Mouse (Mus musculus): ENCODE measurements around the gene Ambp. TPM values are rescaled to one million over a fixed set of nuclear protein-coding genes. Genes with fewer than 3 reads are reported as not detected.

Ambp gene
- not detected for total RNA-seq (2022)

GRCm38 (mm10) chr4:63154699-63155098, at the start of gene Ambp:
Gene Ambp, minus strand, starts transcription at chr4:63154799.
- DNase-seq (ENCODE audit: low spot score in 2 of 2) = no peak

GRCm38 (mm10) chr4:63203874-63204273, 49.3 kb upstream of the Ambp start:
- DNase-seq (ENCODE audit: low spot score in 2 of 2) = no peak

GRCm38 (mm10) chr4:63199366-63199765, 44.8 kb upstream of the Ambp start:
- no peak for DNase-seq (ENCODE audit: low spot score in 2 of 2)

GRCm38 (mm10) chr4:63194366-63194765, 39.8 kb upstream of the Ambp start:
- DNase-seq (ENCODE audit: low spot score in 2 of 2) = no peak

- no peak for DNase-seq (ENCODE audit: low spot score in 2 of 2)
Observed at GRCm38 (mm10) chr4:63191641-63192040, 37.0 kb upstream of the Ambp start.

- DNase-seq (ENCODE audit: low spot score in 2 of 2) = peak in 1 of 2 experiments; percentile 8
Observed at GRCm38 (mm10) chr4:63186281-63186870, 31.8 kb upstream of the Ambp start.

GRCm38 (mm10) chr4:63181556-63181955, 27.0 kb upstream of the Ambp start:
- peak; percentile 30 to 54 for DNase-seq (ENCODE audit: low spot score in 2 of 2)

GRCm38 (mm10) chr4:63171969-63172685, 17.5 kb upstream of the Ambp start, which contains the start of gene Kif12:
Gene Kif12, minus strand, starts transcription at chr4:63172131.
- DNase-seq (ENCODE audit: low spot score in 2 of 2) = no peak

GRCm38 (mm10) chr4:63171122-63171521, 16.5 kb upstream of the Ambp start:
- DNase-seq (ENCODE audit: low spot score in 2 of 2) = no peak

GRCm38 (mm10) chr4:63170061-63170460, 15.5 kb upstream of the Ambp start:
- no peak for DNase-seq (ENCODE audit: low spot score in 2 of 2)

GRCm38 (mm10) chr4:63166323-63166722, 11.7 kb upstream of the Ambp start:
- no peak for DNase-seq (ENCODE audit: low spot score in 2 of 2)

- no peak for DNase-seq (ENCODE audit: low spot score in 2 of 2)
Observed at GRCm38 (mm10) chr4:63165636-63166035, 11.0 kb upstream of the Ambp start.

- DNase-seq (ENCODE audit: low spot score in 2 of 2) = peak; percentile 66 to 83
Observed at GRCm38 (mm10) chr4:63158961-63159592, 4.5 kb upstream of the Ambp start.

GRCm38 (mm10) chr4:63158192-63158591, 3.6 kb upstream of the Ambp start:
- no peak for DNase-seq (ENCODE audit: low spot score in 2 of 2)

- DNase-seq (ENCODE audit: low spot score in 2 of 2) = no peak
Observed at GRCm38 (mm10) chr4:63156726-63157634, 2.4 kb upstream of the Ambp start.

- DNase-seq (ENCODE audit: low spot score in 2 of 2) = no peak
Observed at GRCm38 (mm10) chr4:63155596-63155995, 997 bp upstream of the Ambp start.

GRCm38 (mm10) chr4:63154028-63154427, 571 bp downstream of the Ambp start:
- DNase-seq (ENCODE audit: low spot score in 2 of 2) = no peak

- peak; percentile 12 for DNase-seq (ENCODE audit: low spot score in 2 of 2)
Observed at GRCm38 (mm10) chr4:63151127-63151526, 3.5 kb downstream of the Ambp start.

GRCm38 (mm10) chr4:63147268-63147667, 7.3 kb downstream of the Ambp start:
- DNase-seq (ENCODE audit: low spot score in 2 of 2) = no peak

GRCm38 (mm10) chr4:63129891-63130624, 24.5 kb downstream of the Ambp start:
- no peak for DNase-seq (ENCODE audit: low spot score in 2 of 2)

Data from layer of hippocampus, adult 8-10 months (tissue).